Comparison of ENCODE assay signal across 8 mouse cellular contexts in genomic region chr16:42782091-42782679, GRCm38 (mm10).
DNase-seq lines count a peak whose midpoint lies in the region; ATAC-seq and TF ChIP-seq lines count a peak whose summit lies in the region.

No protein-coding gene starts in this region.

- WGBS in embryonic facial prominence, embryonic 11.5 days, result 1% methylated on average over 5 of the region's 5 CpGs
- WGBS in heart, embryonic 15.5 days, result under 1% methylated on average over 5 of the region's 5 CpGs
- 5% methylated on average over 5 of the region's 5 CpGs for WGBS in lung, postnatal 0 days

- H3K9ac ChIP-seq in embryonic facial prominence, embryonic 11.5 days (replicated peaks; ENCODE audit: low read length), result no peak overlapping the region
- no peak overlapping the region for H3K9ac ChIP-seq in heart, embryonic 15.5 days
- H3K9ac ChIP-seq in lung, postnatal 0 days (replicated peaks; ENCODE audit: low read depth), result no peak overlapping the region

- DNase-seq in ovary, postnatal 14 days (ENCODE audit: low spot score), result peak; percentile 22
- DNase-seq in ovary, postnatal 10 days (ENCODE audit: low spot score), result no peak
- peak; percentile 80 for DNase-seq in embryonic facial prominence, embryonic 11.5 days (ENCODE audit: low spot score)
- peak; percentile 52 for DNase-seq in kidney, postnatal 14 days
- peak; percentile 83 for DNase-seq in lung, postnatal 0 days (ENCODE audit: low spot score)
- DNase-seq in right cerebral cortex, postnatal 10 days (ENCODE audit: low spot score in 2 of 2), result peak; percentile 74 to 76
- no peak for DNase-seq in c-Kit-positive CD71-positive TER-119-positive erythroid progenitor cells, embryonic 14.5 days (ENCODE audit: low spot score)

- H3K27me3 ChIP-seq in embryonic facial prominence, embryonic 11.5 days (ENCODE audit: control insufficient read depth, insufficient read depth, low read length), result no peaks in the 10 kb centered on the region
- H3K27me3 ChIP-seq in heart, embryonic 15.5 days, result no peaks in the 10 kb centered on the region
- no peaks in the 10 kb centered on the region for H3K27me3 ChIP-seq in lung, postnatal 0 days (replicated peaks; ENCODE audit: insufficient read depth, low read length)

- H3K4me2 ChIP-seq in embryonic facial prominence, embryonic 11.5 days (ENCODE audit: low read depth, low read length), result no peak overlapping the region
- H3K4me2 ChIP-seq in heart, embryonic 15.5 days, result peak overlapping the region; percentile 48
- H3K4me2 ChIP-seq in lung, postnatal 0 days (replicated peaks; ENCODE audit: low read depth, low read length), result no peak overlapping the region

- TF ChIP-seq CTCF in lung, postnatal 0 days (IDR thresholded peaks at IDR 0.05), result peak; percentile 71

- 0 out of 2 replicates have a peak overlapping the region, but pooled peaks have one; percentile 25 for H3K27ac ChIP-seq in embryonic facial prominence, embryonic 11.5 days (replicated peaks; ENCODE audit: low read depth, low read length)
- H3K27ac ChIP-seq in heart, embryonic 15.5 days, result peak overlapping the region; percentile 76
- H3K27ac ChIP-seq in lung, postnatal 0 days (ENCODE audit: low read length), result peak overlapping the region; percentile 1

- no peaks in the 10 kb centered on the region for H3K9me3 ChIP-seq in embryonic facial prominence, embryonic 11.5 days (replicated peaks; ENCODE audit: control insufficient read depth, low read length)
- no peaks in the 10 kb centered on the region for H3K9me3 ChIP-seq in heart, embryonic 15.5 days (replicated peaks)
- H3K9me3 ChIP-seq in lung, postnatal 0 days (ENCODE audit: low read length), result no peaks in the 10 kb centered on the region

- peak; percentile 79 for TF ChIP-seq EP300 in lung, postnatal 0 days (IDR thresholded peaks at IDR 0.05)

- peak; percentile 71 for ATAC-seq in embryonic facial prominence, embryonic 11.5 days (replicated peaks; ENCODE audit: insufficient number of reproducible peaks, low FRiP score, low TSS enrichment, low read depth)
- ATAC-seq in heart, embryonic 15.5 days (replicated peaks; ENCODE audit: insufficient number of reproducible peaks, insufficient read depth, low FRiP score, low read depth), result peak; percentile 73; the same call in 1 of the 2 replicates
- peak; percentile 80 for ATAC-seq in lung, postnatal 0 days

- no peaks in the 10 kb centered on the region for H3K4me1 ChIP-seq in embryonic facial prominence, embryonic 11.5 days (ENCODE audit: control insufficient read depth, insufficient read depth, low read length)
- H3K4me1 ChIP-seq in heart, embryonic 15.5 days (replicated peaks), result peaks cover 26% of the 10 kb centered on the region
- H3K4me1 ChIP-seq in lung, postnatal 0 days (ENCODE audit: insufficient read depth, low read depth, low read length), result no peaks in the 10 kb centered on the region

- H3K4me3 ChIP-seq in embryonic facial prominence, embryonic 11.5 days (ENCODE audit: low read depth, low read length), result no peak overlapping the region
- H3K4me3 ChIP-seq in heart, embryonic 15.5 days, result peak overlapping the region; percentile 11; the same call in 1 of the 2 replicates
- no peak overlapping the region for H3K4me3 ChIP-seq in lung, postnatal 0 days (ENCODE audit: low read depth, low read length)

- H3K36me3 ChIP-seq in embryonic facial prominence, embryonic 11.5 days (replicated peaks; ENCODE audit: control insufficient read depth, insufficient read depth, low read depth, low read length), result no peaks in the 10 kb centered on the region
- H3K36me3 ChIP-seq in heart, embryonic 15.5 days, result no peaks in the 10 kb centered on the region
- no peaks in the 10 kb centered on the region for H3K36me3 ChIP-seq in lung, postnatal 0 days (ENCODE audit: insufficient read depth, low read length)

Comparison
In these comparisons a context has a peak if more than half of its experiments do, and no peak if none do; other contexts are left out.
1. DNase-seq: peak in ovary, postnatal 14 days (single experiment), embryonic facial prominence, embryonic 11.5 days (single experiment), kidney, postnatal 14 days (single experiment), lung, postnatal 0 days (single experiment) and right cerebral cortex, postnatal 10 days (2 of 2); none in ovary, postnatal 10 days (single experiment) and c-Kit-positive CD71-positive TER-119-positive erythroid progenitor cells, embryonic 14.5 days (single experiment).
2. H3K27ac ChIP-seq: peak in every context shown above with its lines; median percentile 76 in heart, embryonic 15.5 days; 25 in embryonic facial prominence, embryonic 11.5 days; 1 in lung, postnatal 0 days.
3. Peak in every context shown above with its lines, with median percentiles within 50 percentile points of each other: ATAC-seq.